Mouse (Mus musculus) cortical plate, adult 2 months (tissue): ENCODE data around the gene Psme3.

Experiments
- CTCF ChIP-seq: fragments of 200-500 bp; IDR thresholded peaks from 2 replicates; pipeline ENCODE4 v1.5.1; 2011; ENCODE audit warnings: mild to moderate bottlenecking, control low read depth, low read length; ENCODE audit not compliant: insufficient read depth; ENCODE audit errors: extremely low read depth
- POLR2A ChIP-seq: fragments of 200-500 bp; IDR thresholded peaks from 2 replicates; pipeline ENCODE4 v1.6.1; 2011; ENCODE audit warnings: mild to moderate bottlenecking, low read length, control low read depth; ENCODE audit not compliant: insufficient read depth; ENCODE audit errors: extremely low read depth

GRCm38 (mm10) chr11:101351100-101351720 lies 35.2 kb downstream of the Psme3 start:
- TF ChIP-seq POLR2A, result no peak
- no peak for TF ChIP-seq CTCF
